Mouse (Mus musculus): Measurements from ENCODE around the gene Ctrc.
A peak's percentile ranks its signal among the peaks of the same experiment; 100 is the strongest.
"Not testable (repeated sequence)": the region's sequence is repeated elsewhere in the genome, so short reads cannot be mapped to it uniquely, and the experiment has no call there.

The Ctrc gene

GRCm38 (mm10) chr4:141787046-141787445 lies 59.1 kb downstream of the Ctrc start:
- no peak for DNase-seq (ENCODE audit: low read depth, low spot score)

- no peak for DNase-seq (ENCODE audit: low read depth, low spot score)
Observed at GRCm38 (mm10) chr4:141786141-141786540, 60.0 kb downstream of the Ctrc start.

- no peak for DNase-seq (ENCODE audit: low read depth, low spot score)
Observed at GRCm38 (mm10) chr4:141784835-141785234, 61.3 kb downstream of the Ctrc start.

- no peak for DNase-seq (ENCODE audit: low read depth, low spot score)
Observed at GRCm38 (mm10) chr4:141781201-141781985, 64.8 kb downstream of the Ctrc start.

- peak; percentile 92 for DNase-seq (ENCODE audit: low read depth, low spot score)
Observed at GRCm38 (mm10) chr4:141779828-141780227, 66.3 kb downstream of the Ctrc start.

- not testable (repeated sequence) for DNase-seq (ENCODE audit: low read depth, low spot score)
Observed at GRCm38 (mm10) chr4:141773019-141773418, 73.1 kb downstream of the Ctrc start.

- DNase-seq (ENCODE audit: low read depth, low spot score), result no peak
Observed at GRCm38 (mm10) chr4:141771823-141772222, 74.3 kb downstream of the Ctrc start.

- no peak for DNase-seq (ENCODE audit: low read depth, low spot score)
Observed at GRCm38 (mm10) chr4:141769501-141770160, 76.5 kb downstream of the Ctrc start.

- DNase-seq (ENCODE audit: low read depth, low spot score), result no peak
Observed at GRCm38 (mm10) chr4:141767353-141768036, 78.7 kb downstream of the Ctrc start.

GRCm38 (mm10) chr4:141766668-141767352 lies 79.3 kb downstream of the Ctrc start:
- DNase-seq (ENCODE audit: low read depth, low spot score), result no peak

GRCm38 (mm10) chr4:141766316-141766667 lies 79.9 kb downstream of the Ctrc start:
- no peak for DNase-seq (ENCODE audit: low read depth, low spot score)

- DNase-seq (ENCODE audit: low read depth, low spot score), result no peak
Observed at GRCm38 (mm10) chr4:141765008-141765407, 81.2 kb downstream of the Ctrc start.
